Mouse (Mus musculus) CH12F3 (cell line): ENCODE results near the gene Qrfp.

Experiments
- in situ Hi-C: fragments of 300-500 bp; cut with MboI; formaldehyde crosslinking; loops from 2 replicates; pipeline ENCODE4 v1.14.3; 2020; ENCODE audit warnings: low sequenced_read_pairs

The Qrfp gene

DNA sequence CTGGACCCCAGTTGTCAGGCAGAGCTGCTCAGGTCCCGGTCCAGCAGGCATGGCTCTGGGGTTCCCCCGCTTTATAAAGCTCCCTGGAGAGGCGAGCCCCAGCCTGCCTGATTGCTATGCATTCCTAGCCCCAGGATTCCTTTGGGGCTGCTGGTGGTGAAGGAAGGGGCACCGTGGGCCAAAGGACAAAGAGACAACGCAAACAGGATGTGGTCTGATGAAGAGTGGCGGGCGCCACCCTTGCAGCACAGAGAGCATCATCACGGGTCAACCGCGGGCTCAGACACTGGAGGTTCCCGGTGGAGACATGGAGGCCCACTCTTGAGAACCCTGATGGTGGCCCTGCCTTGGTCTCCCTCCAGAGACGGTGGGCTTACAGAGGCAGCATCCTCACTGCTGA is at the start of gene Qrfp:
Gene Qrfp, minus strand, starts transcription at position 137 of the 400 bp plus-strand sequence.
- in situ Hi-C loops: no loop called here

DNA sequence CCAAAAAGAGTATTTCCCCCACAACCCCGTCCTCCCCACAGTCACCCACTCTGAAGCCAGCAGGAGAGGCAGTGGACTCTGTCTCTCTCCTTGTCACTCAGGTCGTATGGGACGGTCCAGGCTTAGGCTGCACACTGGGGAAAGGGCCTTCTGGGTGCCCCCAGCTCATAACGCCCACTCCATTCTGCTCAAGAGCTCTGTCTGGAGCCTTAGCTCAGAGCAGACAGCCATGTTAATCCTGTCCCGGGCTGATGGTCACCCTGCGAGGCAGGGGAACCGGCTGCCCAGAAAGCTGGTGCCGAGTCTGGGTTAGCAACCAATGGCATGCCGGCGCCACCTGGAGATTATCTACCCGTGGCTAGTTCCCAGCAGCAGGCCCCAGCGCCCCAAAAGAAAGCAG is 48.1 kb upstream of the Qrfp start:
- in situ Hi-C loops: no loop called here

DNA sequence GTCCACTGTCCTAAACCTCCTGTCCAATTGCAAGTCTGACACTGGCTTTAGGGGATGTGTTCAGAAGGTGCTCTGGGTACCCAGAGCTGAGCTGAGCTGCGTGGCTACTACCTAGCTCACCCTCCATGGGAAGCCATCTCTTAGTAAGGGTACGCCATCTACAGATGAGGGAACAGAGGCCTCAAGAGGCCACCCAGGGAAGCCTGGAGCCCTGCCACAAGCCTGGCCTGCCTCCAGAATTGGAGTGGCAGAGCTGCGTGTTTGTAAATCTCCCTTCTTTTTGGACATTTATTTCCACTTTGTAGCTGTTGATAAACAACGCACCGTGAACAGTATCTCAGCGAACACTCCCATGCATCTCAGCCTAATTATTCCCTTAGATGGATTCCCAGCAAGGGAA is 46.8 kb upstream of the Qrfp start:
- in situ Hi-C loops: no loop called here

DNA sequence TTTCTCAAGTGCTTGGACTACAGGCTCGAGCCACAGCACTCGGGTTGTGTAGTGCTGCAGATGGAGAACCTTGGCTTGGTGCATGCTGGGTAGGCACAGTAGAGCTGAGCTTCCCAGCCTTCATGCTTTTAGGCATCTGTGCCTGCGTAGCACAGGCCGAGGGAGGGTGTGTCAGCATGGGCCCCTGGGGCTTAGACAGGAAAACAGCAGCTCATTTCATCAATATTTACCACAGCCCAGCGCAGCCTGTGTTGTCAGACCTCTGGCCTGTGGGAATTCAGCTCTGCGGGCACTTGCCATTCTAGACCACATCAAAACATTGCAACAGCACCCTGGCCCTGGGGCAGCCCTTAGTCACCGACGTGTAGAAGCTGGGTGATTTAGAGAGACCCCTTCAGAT is 45.6 kb upstream of the Qrfp start:
- in situ Hi-C loops: no loop called here

DNA sequence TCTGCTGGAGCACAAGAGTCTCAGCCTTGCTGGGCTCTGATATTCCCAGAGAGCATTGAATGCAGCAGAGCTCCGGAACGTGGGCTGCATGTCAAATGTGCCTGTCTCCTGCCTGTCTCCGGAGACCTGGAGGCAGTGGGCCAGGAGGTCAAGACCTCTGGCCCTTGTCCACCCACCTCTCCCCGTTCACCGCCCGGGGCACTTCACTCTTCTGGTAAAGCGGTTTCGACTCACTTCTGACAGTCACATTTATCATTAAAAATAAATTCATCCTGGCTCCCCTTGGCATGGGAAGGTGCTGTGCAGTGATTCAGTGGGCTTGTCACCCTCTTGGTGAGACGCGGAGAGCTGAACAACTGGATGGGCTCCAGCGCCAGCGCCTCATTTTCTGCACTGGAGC is 39.8 kb upstream of the Qrfp start:
- in situ Hi-C loops: no loop called here

DNA sequence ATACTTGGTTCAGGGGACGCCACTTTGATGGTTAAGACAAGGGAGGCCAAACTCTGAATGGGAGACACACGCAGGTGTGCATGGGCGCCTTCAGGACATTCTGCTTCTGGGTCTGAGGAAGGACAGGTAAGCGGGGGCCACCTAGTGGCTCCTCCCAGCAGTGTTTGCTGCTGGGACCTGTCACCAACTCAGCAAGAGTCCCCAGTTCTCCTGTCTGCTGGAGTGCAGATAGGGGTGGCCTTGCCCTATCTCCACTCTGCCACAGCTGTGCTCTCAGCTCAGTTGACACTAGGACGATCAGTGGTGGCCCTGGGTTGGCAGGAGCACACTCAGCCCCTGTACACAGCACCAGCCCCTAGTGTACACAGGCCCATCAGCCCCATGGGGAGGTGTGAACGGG is 37.5 kb upstream of the Qrfp start:
- in situ Hi-C loops: no loop called here

DNA sequence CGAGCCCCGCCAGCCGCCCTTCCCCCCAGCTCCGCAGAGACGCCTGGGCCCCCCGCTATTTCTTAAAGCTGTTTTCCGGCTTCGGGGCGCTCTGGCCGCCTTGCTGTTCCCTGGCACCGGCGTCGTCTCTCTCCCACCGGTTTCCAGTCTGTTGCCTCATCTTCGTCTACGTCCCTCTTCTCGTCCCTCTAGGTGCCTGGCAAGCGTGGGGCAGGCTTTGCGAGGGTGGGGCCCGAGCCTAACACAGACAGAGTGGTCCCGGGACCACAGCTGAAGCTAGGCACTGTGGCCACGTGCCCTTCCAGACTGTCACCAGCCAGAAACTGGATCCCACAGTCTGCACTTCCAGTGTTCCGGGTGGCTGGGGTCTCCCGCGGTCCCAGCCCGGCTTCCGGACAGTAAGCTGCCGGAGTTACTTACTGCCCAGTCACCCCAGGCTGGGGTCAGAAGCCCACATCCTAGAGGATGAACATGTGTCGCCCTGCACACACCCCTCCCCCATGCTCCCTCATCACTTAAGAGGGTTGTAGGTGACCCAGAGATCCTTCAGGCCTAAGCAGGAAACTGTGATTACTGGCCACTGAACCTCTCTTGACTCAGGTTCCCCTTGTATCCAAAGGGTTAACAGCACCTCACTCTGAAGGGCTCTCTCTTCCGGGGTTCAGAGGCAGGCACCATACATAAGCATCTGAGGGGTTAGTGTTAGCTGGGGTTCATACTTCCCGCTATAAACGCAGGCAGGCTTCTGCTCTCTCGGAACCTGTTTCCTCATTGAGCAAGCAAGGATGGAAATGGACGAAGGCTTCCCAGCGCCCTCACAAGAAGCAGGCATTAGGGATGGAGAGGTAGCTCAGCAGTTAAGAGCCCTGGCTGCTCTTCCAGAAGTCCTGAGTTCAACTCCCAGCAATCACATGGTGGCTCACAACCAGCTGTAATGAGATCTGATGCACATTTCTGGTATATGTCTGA is 36.6 kb upstream of the Qrfp start:
- in situ Hi-C loops: no loop called here

DNA sequence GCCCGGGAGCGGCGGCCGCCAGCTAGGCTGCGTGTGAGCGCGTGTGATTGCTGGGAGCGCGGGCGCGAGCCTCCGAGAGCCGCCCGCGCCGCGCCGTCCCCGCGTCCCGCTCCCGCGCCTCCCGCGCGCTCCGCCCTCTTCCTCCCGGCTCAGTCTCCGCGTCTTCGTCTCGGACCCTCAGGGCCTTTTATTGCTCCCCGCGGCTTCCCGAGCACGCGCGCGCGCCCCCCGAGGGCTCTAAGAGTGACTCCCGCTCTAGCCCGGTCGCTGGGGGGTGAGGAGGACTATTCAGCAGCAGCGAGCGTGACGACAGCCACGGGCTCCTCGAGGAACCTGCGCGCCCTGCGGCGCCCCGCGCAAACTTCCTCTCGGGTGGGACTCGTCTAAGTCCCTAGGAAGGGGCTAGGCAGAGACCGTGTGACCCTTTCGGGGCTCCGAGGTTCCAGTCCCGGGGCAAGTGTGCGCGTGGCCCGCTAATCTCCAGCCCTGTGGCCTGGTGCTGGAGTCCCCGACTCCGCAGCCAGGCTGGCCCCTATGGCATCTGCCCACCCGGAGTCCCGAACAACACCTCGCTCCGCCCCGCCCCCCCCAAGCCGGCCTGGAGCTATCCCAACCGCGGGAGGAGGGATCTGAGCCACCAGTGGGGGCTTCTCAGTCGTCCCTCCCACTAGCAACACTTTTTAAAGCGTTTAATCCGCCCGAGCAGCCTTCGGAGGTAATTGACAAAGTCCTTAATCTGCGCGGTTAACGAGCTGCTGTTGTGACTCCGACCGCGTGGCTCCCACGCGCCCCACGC is 35.7 kb upstream of the Qrfp start, which contains the start of gene Fibcd1:
Gene Fibcd1, minus strand, starts transcription at position 110 of the 796 bp plus-strand sequence.
- in situ Hi-C loops: no loop called here

DNA sequence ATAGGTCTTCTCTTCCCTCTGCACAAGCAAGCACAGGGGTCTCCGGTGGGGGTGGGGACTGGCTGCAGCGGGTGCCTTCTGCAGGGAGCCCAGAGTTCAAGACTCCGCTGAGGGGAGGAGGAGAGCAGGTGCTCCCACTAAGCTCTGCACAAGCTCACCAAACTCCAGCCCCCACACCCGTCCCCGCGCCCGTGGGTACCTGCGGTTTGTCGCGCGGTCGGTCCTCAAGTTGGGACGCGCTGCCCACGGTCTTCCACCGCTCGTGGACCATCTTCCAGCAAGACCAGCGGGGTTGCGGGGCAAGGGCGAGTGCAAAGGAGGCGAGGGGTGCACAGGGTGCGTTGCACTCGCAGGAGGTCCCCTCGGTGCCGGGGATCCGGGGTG is 35.1 kb upstream of the Qrfp start:
- in situ Hi-C loops: no loop called here

DNA sequence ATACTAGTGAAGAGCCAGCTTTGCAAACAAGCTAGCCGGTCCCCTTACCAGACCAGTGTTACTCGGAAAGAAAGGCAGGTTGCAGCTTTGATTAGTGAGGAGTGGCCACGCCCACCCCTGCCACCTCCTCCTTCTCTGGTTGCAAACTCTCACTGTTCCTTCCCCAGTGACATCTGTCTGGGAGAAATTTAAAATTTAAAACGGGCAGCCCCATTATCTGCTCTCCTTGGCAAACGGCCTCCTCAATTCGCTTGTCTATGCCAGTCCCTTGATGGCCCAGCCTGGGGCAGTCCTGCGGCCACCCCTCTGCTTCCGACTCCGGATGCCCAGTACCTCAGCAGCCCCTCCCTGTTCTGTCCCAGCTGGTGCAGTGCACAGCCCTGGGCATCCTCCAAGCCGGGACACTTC is 34.4 kb upstream of the Qrfp start:
- in situ Hi-C loops: no loop called here

DNA sequence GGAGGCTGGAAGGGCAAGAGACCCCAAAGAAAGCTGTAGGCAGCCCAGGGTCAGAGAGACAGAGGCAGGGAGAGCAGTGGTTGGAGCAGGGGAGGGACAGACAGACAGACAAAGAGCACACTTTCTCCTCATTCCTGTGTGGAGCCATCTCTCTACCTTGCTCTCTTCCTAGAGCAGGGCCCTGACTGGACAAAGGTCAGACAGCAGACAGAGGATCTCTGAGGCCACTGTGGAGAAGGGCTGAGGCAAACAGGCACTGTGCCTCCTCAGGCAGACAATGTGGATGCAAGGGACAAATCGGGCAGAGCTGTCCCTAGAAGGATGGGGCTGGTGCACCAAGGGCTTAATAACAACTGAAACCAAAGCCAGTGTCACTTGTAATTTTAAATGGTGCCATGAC is 28.5 kb upstream of the Qrfp start:
- in situ Hi-C loops: no loop called here

DNA sequence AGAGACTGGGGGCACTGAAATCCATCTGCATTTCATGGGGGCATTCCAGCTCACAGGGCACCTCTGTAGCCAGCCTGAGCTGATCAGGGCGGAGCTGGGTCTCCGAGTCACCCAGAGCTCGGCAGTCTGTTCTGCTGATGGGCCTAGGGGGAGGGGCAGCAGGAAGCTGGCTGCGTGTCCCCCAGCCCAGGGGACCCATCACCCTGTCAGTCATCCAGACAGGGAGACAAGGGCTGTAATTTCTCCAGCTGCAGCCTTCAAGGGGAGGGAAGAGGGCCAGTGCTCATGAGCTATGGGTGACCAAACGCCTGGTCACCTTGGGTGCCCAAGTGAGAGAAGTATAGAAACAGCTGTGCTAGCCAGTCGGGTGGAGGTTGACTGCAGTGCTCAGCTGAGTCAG is 26.6 kb upstream of the Qrfp start:
- in situ Hi-C loops: no loop called here

DNA sequence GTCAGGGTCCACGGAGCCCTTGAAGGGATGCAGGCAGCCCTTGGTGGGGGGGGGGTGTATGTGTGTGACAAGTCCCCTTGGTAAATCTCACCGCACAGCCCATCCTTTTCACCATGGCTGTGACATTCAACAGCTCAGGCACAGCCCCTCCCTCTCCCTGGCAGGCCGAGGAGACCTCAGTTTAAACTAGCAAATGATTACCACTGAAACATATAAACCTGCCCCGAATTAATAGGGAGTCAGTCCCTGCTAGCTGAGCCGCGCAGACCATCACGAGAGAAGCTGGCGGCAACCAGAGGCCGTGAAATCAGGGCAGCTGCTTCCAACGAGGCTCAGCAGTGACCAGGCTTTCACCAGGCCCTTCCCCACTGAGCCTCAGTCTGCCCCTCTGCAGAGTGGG is 25.7 kb upstream of the Qrfp start:
- in situ Hi-C loops: no loop called here

DNA sequence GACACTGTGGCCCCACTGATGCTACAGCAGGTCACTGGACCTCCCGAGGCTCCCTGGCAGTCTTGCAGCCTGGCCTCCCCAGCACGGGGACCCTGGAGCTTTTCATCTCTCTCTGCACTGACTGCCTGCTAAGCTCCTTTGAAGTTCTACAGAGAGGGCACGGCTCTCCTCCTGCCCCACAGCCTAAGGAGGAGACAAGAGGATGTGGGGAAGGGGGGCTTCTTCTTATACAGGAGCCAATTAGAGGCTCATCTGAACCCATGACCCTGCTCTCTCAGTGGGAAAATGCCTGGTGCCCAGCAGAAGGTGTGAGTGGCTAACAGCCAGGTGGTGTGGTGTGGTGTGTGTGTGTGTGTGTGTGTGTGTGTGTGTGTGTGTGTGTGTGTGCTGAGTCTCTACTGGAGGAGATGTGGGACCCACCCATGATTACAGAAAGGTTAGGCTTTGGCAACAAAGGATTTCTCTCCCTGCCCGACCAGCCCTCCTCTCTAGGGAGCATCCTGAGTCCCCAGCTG is 18.0 kb upstream of the Qrfp start:
- in situ Hi-C loops: no loop called here

DNA sequence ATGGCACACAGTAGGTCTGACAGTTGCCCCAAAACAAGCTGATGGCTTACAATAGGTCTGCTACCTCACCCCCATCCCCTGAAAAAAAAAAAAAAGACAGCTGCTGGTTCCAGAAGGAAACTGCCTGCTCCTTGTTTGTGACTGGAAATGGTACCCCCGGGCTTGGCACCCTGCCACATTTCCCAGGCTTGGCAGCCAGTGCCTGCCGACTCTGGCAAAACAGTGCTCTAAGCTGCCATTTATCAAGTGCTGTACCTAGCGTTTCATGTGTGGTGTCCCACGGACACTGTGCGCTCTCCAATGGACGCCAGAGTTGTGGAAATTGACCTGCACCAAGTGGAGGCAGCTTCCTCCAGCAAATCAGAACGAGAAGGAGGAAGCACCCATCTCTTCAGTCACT is 17.5 kb upstream of the Qrfp start:
- in situ Hi-C loops: no loop called here

DNA sequence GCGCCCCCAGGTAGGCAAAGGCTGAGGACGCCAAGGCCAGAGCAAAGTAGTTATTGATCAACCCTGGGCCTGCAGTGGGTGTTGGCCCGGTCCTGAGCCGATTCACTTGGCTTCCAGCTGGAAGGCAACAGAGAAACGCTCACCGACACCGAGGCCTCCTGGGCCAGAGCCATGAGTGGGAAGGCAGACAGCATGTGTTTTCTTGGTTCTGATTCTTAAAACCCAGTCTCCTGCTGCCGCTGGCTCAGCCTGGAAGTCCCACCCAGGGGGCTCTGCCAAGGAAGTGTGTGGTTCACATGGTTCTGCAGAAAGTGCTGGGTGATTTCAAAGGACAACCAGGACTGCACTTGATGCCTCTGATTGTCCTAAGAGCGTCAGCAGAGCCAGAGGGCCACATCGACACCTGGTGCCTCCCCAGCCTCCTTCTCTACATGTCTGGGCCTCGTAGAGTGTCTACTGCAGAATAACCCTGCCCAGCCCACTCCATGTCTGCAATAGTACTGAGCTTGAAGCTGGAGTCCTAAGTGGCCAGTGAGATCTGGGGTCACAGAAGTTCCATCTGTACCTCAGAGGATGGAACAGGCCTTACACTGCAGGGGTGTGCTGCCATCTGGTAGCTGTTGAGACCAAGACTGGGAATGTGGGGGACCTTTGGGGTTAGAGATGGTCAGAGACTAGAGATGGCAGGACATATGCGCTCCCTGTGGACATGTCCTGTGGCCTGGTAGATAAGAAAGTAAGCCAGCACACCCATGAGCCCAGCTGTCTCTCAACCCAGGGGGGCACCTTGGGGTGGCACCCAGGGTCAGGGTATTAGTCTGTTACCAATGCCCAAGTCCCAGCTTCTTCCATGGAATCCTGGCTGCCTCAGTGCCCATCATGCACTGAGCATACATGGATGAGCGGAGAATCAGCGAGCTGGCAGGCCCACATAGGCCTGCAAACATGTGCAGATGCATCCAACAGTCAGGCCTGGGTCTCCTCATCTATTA is 16.0 kb upstream of the Qrfp start:
- in situ Hi-C loops: no loop called here

DNA sequence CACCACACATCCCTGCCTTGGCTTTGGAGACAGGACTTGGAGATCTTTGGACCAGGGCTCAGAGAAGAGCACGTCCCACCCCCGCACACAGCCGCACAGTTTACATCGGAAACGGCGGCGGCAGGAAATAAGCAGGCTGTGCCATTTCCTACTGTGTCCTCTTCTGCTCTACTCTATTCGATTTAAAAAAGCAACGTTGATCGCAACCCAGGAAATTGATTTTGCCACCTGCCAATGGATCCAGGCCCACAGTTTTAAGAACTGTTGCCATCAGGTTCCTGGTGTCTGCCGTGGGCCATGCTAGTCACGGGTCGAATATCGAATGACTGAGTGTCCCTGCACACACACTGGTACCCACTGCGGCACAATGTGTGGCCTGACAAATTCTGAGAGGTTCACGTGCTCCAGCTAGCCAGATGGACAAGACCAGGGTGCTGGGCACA is 15.1 kb upstream of the Qrfp start:
- in situ Hi-C loops: no loop called here

DNA sequence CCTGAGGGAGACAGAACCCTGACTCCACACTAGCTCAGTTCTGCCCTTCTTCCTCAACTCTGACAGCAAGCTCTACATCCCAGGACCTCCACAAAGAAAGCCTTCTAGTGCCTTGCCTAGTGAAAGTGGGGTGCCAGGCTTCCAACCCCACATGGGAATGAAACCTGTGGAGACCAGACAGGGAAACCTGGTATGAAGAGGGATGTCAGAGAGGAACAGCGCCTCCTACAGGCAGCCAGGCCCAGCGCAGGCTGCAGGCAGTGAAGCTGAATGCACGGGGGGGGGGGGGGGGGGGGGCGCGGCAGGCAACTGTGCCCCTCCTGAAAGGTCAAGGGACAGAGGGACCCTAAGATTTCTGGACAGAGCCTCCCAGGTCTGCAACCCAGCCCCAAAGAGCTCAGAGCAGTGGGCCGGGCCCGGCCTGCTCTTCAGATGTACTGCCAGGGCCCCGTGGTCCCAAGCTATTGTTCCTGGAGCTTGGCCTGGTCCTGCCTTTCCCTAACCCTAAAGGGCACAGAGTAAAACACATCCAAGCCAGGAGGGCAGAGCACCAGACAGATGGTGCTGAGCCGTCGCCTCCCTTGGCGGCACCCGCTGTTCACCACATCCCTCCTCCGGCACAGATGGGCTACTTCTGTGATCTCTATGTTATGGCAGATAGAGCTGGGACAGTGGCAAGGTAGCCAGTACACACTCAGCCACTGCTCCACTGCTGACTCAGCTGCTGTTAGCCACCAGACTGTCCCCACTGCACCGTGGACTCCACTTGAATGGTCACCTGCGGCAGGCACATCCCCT is 13.8 kb upstream of the Qrfp start:
- in situ Hi-C loops: no loop called here

DNA sequence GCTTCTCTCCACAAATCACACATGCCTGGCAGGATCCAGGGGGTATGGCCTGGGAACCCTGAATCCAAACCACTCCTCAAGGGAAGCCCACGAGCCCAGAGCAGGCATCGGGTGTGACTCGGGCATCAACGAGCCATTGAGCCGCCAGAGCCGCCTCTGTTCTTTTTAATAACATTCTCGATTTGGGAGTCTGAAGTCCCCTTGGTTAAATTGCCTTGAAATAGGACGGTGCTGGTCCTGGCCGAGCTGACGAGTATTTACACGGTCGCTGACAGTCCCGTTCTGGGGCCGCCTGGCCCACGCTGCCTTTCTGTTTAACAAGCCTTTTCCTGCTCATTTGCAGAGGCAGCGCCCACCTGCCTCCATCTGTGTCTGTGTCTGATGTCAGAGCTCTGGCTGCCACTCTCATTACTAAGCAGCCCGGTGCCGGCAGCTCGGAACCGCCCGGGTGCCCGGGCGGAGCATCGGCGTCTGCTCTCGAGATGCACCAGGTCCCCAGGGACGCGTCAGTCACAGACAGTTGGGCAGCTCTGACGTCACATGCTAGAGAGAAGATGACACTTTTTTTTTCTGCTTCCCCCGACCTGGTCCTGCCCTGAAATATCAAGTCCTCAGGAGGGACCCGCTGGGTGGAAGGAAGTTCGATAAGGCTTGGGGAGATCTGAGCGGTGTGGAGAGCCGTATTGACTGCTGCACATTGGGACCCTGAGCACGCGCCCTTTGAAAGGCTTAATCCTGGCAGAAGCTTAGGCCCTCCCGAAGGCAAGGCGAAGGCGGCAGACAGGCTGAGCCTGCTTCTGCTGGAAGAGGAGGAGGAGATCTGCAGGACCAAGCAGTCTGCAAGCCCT is 12.4 kb upstream of the Qrfp start:
- in situ Hi-C loops: no loop called here
